In genomic region chr7:25768229-25768628, GRCm38 (mm10) we compare ENCODE assay signal across 29 mouse cellular contexts. TPM values are rescaled to one million over a fixed set of nuclear protein-coding genes. Genes with fewer than 3 reads are reported as not detected.
"Had no signal": no experiment of that assay in that cellular context is flagged by ENCODE, and none has a peak within 500 bp of the region (broad histone marks: within the 10 kb centered on the region; RNA-seq: fewer than 3 reads in every experiment).

No protein-coding gene starts in this region.

- DNase-seq: heart, postnatal 10 days; heart, postnatal 14 days; heart, postnatal 36 days; heart, postnatal 4 days; kidney, adult 11 months; kidney, adult 18-20 months; kidney, adult 2 months; kidney, adult 8-10 months; kidney, adult 9 months; kidney, postnatal 10 days; kidney, postnatal 14 days; kidney, postnatal 25 days; kidney, postnatal 36 days; kidney, postnatal 4 days; layer of hippocampus, adult 9-11 months; layer of hippocampus, postnatal 36 days had no signal

- H3K4me1 ChIP-seq: heart, embryonic 15.5 days; hindbrain, embryonic 12.5 days; hindbrain, embryonic 13.5 days; hindbrain, embryonic 15.5 days; intestine, embryonic 15.5 days had no signal

- H3K9ac ChIP-seq: heart, embryonic 13.5 days; heart, embryonic 15.5 days; hindbrain, embryonic 12.5 days; hindbrain, embryonic 13.5 days; hindbrain, embryonic 14.5 days; hindbrain, embryonic 15.5 days; intestine, embryonic 15.5 days; kidney, embryonic 15.5 days had no signal

- H3K36me3 ChIP-seq: hindbrain, embryonic 15.5 days had no signal

- H3K27ac ChIP-seq: heart, embryonic 13.5 days; heart, embryonic 15.5 days; hindbrain, embryonic 10.5 days; hindbrain, embryonic 12.5 days; hindbrain, embryonic 13.5 days; hindbrain, embryonic 14.5 days; hindbrain, embryonic 15.5 days; hindbrain, postnatal 0 days; intestine, embryonic 15.5 days; kidney, embryonic 15.5 days; kidney, postnatal 0 days; left cerebral cortex, adult 2 months had no signal

- H3K4me3 ChIP-seq: heart, embryonic 13.5 days; heart, embryonic 15.5 days; hindbrain, embryonic 10.5 days; hindbrain, embryonic 12.5 days; hindbrain, embryonic 13.5 days; hindbrain, embryonic 15.5 days; intestine, embryonic 15.5 days; kidney, embryonic 15.5 days; left cerebral cortex, adult 2 months had no signal

- H3K27me3 ChIP-seq: heart, embryonic 13.5 days; heart, embryonic 15.5 days; hindbrain, embryonic 12.5 days; hindbrain, embryonic 13.5 days; hindbrain, embryonic 15.5 days; intestine, embryonic 15.5 days; kidney, embryonic 15.5 days had no signal

RNA-seq across cellular contexts. Expression of gene Cyp2s1, which starts 48.5 kb away (rescaled TPM):
- total RNA-seq: hematopoietic stem cell, adult 5-6 weeks had no signal
